Mouse (Mus musculus) erythroid progenitor cell, adult 5-6 weeks (primary cell): ENCODE measurements around the gene Rexo2. TPM values are rescaled to one million over a fixed set of nuclear protein-coding genes. Genes with fewer than 3 reads are reported as not detected.
"Not testable (repeated sequence)": the region's sequence is repeated elsewhere in the genome, so short reads cannot be mapped to it uniquely, and the experiment has no call there.

Source experiments
- ATAC-seq: replicated peaks from 2 replicates; pipeline ENCODE4 v1.8.0; 2016; ENCODE audit warnings: moderate number of reproducible peaks, mild to moderate bottlenecking, moderate TSS enrichment, inconsistent platforms; ENCODE audit not compliant: poor library complexity, low FRiP score, severe bottlenecking
- total RNA-seq, 2 experiments: library from RNA; stranded (forward) in 1 of 2; stranded (reverse) in 1 of 2; fragments of 150-400 nt in 1 of 2; fragments of 186-747, 209-891 nt in 1 of 2; gene quantifications; 2 replicates each; pipeline versions ENCODE4 v1.2.3 to v1.2.4; 2015 to 2017; ENCODE audit warnings: low replicate concordance in 2 of 2

Gene Rexo2
- total RNA-seq, 2 experiments from 2014 or later: 60.4 to 100 TPM

DNA sequence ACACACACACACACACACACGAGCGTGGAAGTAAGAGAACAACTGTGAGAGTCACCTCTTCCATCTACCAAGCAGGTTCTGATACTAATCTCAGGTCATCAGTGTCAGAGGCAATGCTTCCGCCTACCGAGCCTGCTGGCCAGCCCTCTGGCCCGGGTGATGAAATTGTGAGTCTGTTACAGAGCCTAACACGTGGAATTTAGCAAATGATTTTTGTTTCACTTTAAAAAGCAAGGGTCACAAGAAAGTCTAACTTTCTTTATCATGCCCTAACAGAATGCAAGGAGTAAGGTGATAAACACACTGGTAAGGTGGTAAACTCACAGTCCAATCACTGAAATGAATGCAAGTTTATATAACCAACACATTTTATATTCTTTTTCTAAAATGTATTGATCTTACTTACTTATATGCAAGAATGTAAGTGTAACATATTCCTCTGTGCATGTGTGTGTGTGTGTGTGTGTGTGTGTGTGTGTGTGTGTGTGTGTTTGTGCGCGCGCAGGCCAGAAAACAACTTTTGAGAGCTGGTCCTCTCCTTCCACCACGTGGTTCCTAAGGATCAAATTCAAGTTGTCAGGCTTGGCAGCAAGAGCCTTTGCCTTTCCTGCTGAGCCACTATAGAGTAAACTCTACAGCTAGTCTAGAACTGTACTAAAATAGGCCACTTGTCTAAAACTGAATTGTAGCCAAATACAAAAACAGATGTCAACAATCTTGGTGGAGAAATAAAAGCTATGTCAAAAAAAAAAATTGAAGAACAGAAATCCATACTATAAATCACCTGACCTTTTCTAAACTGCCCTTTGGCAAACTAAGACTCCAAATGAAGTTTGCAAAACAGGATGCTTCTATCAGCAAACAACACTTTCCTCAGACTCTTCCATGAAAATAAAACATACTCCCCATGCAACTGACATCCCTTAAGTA, 3.9 kb downstream of the Rexo2 start:
- ATAC-seq: no peak

DNA sequence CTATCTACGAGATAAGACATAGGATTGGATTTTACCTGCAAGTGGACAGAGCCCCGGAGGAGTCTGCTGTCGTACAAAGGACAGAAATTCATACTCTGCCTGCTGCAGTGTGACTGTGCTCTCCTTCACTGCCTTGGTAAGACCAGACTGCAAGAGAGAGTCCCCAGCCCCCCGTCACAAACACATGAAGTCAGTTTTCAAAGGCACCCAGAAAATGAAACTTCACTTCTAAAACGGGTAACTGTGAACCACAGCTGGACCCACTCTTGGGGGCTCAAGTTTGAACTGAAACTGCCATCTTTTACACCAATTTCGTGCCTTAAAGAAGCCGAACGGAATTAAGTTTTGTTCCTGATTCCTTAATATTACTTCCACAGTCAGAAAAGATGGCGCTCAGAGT, 6.1 kb downstream of the Rexo2 start:
- ATAC-seq: no peak

DNA sequence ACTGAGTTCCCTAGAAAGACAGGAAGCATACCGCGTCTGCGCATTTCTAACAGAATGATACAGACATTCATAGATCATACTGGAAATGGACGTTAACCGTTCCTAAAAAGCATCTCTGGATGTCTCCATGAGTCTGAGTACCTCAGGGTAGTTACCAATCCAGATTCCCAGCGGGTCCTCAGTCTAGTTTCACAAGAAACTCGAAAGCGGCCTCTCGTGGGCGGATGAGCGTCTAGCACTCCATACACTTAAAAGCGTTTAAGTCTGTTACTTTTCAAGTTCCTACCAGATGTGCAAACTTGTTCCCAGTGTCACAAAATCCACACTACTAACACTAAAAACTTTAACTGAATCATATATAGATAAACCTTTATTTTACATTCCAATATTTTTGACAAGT, 7.3 kb downstream of the Rexo2 start:
- ATAC-seq: no peak

DNA sequence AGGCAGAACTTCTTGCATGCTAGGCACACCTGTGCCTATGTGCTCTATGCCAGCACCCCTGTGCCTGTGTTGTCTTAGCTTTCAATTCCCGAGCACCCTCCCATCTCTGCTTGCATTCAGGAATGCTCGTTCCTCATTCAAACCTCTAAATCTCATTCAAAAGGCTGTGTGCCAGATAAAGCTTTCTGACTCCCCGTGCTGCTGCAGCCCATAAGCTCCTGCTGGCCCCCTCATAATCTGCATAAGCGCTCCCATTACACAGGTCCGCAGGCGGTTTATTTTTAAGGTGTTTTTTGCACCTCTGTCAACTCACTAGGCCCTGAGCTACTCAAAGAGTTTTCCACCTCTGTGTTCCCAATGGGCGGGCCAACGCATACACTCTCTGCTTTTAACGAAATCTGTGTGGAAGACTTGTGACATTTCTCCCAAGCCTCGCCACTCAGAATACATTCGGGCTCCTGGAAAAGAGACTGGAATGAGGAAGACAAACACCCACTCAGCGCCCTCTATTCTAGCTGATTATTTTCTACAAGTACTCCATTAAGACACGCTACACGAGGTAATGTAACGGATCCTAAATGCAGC, 7.9 kb downstream of the Rexo2 start:
- ATAC-seq: no peak

DNA sequence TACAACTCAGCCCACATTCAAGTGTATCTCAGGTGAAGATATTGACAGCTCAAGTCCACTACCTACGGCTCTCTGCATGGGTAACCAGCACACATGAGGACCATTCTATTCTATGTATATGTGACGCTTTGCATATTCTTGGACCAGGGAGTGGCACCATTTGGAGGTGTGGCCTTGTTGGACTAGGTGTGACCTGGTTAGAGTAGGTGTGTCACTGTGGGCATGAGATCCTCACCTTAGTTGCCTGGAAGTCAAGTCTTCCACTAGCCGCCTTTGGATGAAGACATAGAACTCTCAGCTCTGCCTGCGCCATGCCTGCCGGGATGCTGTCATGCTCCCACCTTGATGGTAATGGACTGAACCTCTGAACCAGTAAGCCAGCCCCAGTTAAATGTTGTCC, 13.0 kb downstream of the Rexo2 start:
- not testable (repeated sequence) for ATAC-seq

DNA sequence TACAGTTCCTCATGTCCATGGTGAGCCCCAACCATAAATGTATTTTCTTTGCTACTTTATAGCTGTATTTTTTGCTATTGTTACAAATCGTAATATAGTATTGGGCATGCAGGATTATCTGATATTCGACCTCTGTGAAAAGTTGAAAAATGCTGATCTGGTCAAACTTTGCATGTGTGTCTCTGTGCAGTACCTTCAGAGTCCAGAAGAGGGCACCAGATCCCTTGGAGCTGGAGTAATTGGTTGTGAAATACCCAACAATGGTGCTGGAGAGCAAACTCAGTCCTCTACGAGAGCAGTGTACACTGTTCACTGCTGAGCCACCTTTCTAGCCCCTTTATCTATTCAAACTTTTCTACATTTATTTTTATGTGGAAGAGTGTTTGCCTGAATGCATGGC, 13.6 kb downstream of the Rexo2 start:
- ATAC-seq: peak; percentile 71

DNA sequence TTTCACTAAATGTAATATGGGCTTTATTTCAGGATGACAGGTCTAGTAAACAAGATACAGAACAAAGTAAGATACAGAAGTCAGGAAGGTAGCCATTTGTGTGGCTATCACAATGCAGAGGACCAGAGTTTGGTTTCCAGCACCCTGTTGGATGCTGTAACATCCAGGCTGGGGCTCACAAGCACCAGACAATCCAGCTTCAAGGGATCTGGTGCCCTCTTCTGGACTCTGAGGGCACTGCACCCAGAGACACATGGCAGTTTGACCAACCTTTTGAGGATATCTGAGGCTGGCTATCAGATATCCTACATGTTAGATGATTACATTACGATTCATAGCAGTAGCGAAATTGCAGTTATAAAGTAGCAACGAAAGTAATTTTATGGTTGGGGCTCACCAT, 14.8 kb downstream of the Rexo2 start:
- no peak for ATAC-seq

DNA sequence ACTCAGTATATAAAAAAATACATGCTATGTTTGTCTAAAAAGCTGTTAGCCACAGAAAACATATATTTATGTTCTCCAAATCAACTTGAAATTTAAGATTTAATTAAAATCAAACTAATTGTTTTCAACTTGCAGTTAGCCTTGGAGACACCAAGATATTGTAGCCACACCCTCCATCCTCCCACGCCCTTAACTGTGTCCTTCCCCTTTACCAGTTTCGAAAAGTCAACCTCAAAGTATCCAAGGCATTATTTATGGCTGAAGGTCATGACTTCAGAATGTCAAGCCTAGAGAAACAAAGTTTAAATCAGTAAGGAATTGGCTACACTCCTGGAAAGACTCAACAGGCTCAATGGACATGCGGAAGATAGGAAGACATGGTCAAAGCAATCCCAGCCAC, 18.9 kb downstream of the Rexo2 start:
- ATAC-seq: no peak

DNA sequence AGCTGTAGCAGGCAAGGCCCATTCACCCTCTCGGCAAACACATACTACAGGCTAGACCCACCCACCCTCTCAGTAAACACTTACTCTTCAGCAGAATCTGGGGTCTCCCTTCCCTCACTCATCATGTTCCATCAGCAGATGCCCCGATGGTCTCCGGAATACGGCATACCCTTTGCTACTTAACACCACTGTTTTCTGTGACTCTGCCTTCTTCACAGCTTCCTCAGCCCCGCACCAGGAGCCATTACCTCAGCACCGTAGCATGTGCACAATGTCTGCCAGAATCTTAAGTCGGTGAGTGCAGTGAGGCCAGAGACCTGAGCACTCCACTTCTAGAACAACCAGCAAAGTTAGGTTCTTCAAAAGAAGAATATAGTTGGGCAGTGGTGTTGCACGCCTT, 19.7 kb downstream of the Rexo2 start:
- ATAC-seq: no peak

DNA sequence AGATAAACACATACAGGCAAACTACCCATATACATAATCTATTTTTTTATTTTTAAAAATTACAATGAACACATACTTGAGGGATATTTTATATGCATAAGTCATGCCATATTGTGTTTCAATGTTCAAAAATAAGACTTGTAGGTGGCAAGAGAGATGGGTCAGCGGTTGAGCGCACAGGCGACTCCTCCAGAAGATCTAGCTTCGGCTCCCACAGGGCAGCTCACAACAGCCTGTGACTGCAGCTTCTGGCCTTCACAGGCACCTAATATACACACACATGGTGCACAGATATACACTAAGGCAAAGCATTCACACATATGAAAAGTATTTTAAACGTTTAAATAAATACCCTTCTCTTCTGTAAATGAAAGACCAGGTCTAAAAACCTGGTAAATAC, 21.0 kb downstream of the Rexo2 start:
- no peak for ATAC-seq

DNA sequence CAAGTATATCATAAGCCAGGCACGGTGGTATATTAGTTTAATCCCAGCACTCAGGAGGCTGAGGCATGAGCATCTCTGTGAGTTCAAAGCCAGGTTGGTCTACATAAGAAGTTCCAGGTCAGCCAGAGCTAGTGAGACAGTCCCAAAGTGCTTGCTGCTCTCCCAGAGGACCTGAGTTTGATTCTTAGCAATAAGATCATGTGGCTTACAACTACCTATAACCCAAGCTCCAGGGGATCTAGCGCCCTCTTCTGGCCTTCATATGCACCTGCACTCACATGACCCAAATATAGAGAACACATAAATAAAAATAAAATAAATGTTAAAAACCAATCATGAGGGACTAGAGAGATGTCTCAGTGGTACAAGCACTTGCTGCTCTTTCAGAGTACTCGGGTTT, 21.5 kb downstream of the Rexo2 start:
- peak; percentile 67; the same call in 1 of the 2 replicates for ATAC-seq

DNA sequence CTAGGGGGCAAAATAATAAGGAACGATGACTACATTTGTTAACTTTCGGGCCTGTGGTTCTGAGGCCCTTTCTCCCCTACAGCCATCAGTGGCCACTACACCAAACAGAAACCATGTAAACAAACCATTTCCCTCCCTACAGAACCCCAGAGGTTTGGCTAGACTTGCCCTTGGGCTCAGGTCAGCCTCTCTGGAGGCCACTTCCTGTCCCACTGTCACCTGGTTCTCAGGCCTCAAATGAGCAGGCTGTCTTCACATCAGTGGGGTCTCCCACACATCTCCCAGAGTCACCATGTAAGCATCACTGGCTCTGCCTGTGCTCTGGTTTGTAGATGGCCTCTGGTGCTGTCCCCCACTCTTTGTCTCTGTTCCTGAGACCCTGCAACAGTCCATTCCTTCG, 24.5 kb downstream of the Rexo2 start:
- ATAC-seq: no peak

DNA sequence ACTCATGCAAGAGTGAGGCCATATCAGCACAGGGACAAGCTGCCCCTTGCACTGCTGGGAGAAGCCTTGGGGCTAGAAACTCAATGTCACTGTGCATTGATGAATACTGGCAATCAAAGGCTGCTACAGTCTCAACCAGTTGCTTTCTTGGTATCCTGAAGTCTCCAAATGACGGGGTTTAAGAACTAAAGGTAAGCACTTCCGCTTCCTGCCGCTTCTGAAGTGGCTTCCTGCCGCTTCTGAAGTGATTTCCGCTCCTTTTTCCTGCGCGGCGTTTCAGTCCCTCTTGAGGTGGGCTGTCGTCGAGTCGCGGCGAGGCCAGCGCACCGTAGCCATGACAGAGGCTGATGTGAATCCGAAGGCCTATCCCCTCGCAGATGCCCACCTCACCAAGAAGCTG, 30.4 kb downstream of the Rexo2 start:
- no peak for ATAC-seq

DNA sequence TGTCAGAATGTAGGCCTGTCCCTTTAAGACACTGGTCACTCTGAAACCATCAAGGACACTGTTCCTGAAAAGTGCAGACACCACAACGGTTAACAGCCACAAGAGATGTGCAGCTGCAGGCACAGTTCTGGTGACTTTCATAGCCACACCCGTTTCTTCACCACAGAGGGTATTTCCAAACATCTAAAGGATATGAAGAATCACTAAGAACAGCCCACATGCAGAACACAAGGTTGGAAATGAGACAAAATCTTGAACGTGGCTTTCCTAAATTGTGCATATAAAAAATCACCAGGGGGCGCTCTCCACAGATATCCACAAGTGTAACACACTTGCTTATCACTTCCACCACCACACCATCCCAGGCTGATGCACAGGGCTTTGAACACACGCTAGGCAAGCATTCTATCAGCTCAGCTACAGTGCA, 32.6 kb downstream of the Rexo2 start:
- peak; percentile 78 for ATAC-seq

DNA sequence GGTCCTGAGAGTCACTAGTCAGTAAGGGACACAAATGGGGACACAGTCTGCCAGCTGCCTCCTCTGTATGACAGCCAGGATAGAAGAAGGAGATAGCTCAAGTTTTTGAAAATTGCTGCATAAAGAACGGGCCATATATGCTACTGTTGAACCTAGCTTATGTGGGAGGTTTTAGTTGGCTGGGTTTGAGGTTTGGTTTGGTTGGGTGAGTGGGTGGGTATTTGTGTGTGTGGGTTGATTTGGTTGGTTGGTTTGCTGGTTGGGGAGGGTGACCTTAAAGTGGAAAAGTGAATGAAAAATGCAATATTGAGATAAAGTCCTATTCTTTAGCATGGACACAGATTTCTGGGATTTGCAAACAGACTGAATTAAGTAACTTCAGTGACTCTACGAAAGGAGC, 35.6 kb downstream of the Rexo2 start:
- no peak for ATAC-seq

DNA sequence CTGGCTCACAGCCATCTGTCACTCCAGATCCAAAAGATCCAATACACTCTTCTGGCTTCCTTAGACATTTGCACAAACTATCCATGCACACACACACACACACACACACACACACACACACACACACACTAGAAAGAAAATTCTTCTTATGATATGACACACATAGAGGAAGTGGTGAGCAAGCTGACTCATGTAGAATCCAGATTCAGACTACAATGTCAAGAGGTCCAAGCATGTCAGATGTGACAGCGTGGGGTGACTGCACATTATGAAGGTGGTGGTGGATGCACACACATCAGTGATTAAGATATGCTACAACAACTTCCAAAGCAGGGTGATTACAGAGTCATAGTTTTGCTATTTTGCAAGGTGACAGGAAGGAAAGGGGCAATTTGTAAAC, 36.5 kb downstream of the Rexo2 start:
- no peak for ATAC-seq

DNA sequence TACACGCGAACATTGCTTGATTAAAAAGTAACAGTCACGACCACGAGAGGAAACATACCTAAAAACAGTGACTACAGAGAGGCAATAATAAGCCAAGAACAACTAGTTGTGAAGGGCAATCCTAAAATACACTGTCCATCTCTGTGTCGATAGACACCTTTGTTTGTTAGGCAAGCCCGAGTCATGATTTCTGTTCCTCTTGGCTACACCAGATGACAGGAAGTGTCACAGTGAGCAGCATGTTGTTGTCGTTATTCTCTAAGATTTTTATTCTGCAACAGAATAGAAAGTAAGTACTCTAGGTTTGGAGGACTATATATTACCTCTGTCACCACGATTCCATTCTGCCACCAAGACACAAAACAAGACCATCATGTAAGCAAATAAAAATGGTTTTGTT, 48.0 kb downstream of the Rexo2 start:
- ATAC-seq: no peak

DNA sequence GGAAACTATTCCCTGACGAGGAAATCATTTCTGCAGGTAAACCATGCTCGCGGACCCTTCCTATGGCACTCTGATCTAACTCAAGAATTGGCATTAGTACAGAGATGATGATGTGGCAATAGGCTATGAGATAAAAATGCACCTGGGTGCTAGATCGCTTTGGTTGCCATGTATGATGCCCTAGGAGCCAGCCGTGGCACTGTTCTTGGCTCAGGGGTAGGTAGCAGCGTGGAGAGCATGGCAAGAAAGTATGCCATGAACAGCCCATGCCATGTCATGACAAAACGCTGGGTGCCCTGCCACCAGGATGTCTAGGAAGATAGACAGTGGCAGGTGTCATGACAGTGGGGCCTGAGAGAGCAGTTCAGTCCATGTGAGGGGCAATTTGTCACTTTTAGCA, 53.2 kb downstream of the Rexo2 start:
- ATAC-seq: no peak

DNA sequence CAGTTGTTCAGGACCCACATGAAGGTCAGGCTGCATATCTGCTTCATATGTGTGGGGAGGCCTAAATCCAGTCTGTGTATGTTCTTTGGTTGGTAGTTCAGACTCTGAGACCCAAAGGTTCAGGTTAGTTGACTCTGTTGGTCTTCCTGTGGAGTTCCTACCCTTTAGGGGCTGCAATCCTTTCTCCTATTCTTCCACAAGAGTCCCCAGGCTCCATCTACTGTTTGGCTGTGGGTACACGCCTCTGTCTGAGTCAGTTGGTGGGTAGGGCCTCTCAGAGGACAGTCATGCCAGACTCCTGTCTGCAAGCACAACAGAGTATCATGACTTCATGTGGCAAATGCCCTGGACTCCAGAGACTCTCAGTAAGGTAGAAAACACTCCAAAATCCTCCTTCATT, 57.2 kb downstream of the Rexo2 start:
- no peak for ATAC-seq

DNA sequence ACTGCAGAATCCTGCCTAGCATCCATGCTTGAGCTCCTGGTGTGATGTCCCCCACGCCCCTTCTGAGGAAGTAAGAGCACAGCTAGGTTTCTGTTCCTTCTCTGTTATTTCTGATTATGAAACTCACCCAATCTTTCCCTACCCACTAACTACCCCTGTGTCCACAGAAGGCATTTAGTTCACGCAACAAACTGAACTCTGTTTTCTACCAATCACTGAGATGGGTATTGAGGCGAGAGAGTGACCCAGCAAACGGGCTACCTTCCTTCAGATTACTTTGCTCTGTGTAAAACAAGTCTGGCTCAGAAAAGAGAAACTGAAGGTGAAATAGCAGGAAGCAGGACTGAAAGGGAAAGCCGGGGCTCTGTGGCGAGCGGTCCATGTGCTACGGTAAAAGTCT, 58.0 kb downstream of the Rexo2 start:
- ATAC-seq: no peak

DNA sequence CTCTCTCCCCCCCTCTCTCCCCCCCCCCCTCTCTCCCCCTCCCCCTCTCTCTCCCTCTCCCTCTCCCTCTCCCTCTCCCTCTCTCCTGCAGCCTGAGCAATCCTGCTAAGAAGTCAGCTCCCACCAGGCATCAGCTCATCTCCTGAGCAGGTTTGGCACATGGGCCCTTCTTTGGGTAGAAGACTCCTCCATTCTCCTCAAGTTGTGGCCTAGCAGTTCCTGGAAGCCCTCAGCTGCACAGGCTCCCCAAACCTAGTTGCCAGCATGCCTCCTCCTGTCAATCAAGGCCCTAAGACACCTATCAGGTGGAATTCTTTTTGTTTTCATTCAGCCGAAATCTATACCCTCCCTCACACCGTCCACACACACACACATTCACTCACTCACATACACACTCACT, 58.9 kb downstream of the Rexo2 start:
- ATAC-seq: no peak

DNA sequence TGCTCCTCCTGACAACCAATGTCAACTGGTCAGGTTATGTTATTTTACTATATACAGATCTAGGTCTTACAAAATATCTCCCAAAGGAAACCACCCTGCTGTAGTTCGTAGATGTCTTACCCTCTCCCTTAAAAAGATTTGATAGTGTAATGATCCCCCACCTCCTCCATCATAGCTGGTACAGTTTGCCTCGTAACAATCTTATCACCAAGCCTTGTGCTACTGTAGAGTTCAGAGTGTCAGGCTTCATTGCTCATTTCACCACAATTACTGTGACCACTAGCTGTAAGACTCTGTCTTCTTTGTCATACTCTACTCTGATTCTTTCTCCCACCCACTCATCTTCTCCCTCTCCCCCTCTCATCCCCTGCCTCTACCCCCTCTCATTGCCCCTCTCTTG, 59.4 kb downstream of the Rexo2 start:
- no peak for ATAC-seq
